In the genomic region with DNA sequence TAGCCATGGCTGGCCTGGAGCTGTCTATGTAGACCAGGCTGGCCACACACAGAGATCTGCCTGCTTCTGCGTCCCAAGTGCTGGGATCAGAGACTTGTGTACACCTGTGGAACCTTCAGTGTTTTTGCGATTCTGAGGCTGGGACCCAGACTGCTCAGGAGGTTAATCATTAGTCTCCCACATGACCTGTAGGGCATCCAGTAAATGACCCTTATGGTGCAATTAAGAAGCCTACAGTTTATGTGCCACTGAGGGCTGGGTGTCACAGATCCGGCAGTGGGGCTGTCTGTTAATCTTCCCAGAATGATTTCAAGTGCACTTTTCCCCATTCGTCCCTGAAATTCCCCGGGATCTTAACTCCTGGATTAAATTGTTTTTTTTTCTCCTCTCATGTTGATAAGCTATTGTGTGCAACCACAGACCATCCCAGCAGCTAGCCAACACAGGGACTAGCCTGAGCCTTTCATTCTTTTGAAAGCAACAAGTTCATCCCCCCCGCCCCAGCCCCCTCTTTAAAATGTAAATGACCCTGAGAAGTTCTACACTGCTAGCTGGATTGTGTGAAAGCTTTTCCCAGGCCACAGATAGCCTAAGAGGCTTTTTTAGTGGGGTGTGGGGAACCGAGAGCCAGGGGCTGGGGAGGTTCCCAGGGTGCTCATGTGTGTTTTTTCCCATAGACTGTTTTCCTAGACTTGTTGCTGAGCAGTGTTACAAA, we compare ENCODE assay signal across 17 mouse cellular contexts. TPM values are rescaled to one million over a fixed set of nuclear protein-coding genes. Genes with fewer than 3 reads are reported as not detected.
DNase-seq lines count a peak whose midpoint lies in the region; ATAC-seq lines count a peak whose summit lies in the region.
"Had no signal": no experiment of that assay in that cellular context is flagged by ENCODE, and none has a peak within 500 bp of the region (broad histone marks: within the 10 kb centered on the region; RNA-seq: fewer than 3 reads in every experiment).

No protein-coding gene starts in this region.

- peak overlapping the region; percentile 19; the same call in 1 of the 2 replicates for H3K27ac ChIP-seq in forebrain, embryonic 11.5 days (ENCODE audit: low read depth, low read length)
- no peak overlapping the region for H3K27ac ChIP-seq in forebrain, embryonic 16.5 days (ENCODE audit: low read length)
- peak overlapping the region; percentile 84 for H3K27ac ChIP-seq in midbrain, embryonic 10.5 days (replicated peaks)
- H3K27ac ChIP-seq in midbrain, embryonic 16.5 days (ENCODE audit: low read length) = no peak overlapping the region
- H3K27ac ChIP-seq in liver, embryonic 12.5 days = 0 out of 2 replicates have a peak overlapping the region, but pooled peaks have one; percentile 6
- H3K27ac ChIP-seq in limb, embryonic 10.5 days = no peak overlapping the region
- H3K27ac ChIP-seq: embryonic facial prominence, embryonic 15.5 days; heart, adult 2 months; limb, embryonic 13.5 days; neural tube, embryonic 12.5 days had no signal

- DNase-seq in forebrain, embryonic 11.5 days (ENCODE audit: low spot score) = no peak
- peak; percentile 61 for DNase-seq in midbrain, embryonic 10.5 days (ENCODE audit: low spot score)
- DNase-seq in limb, embryonic 10.5 days (ENCODE audit: low spot score) = no peak
- no peak for DNase-seq in left cerebral cortex, adult 18-20 months (ENCODE audit: low spot score in 2 of 2)
- no peak for DNase-seq in urinary bladder, postnatal 36 days (ENCODE audit: low spot score in 2 of 2)
- DNase-seq: cerebellum, adult 11 months; cerebellum, postnatal 36 days; heart, adult 2 months; heart, postnatal 14 days; lung, postnatal 10 days; thymus, postnatal 14 days had no signal

- H3K4me2 ChIP-seq in forebrain, embryonic 11.5 days (ENCODE audit: low read depth, low read length, severe bottlenecking) = no peak overlapping the region
- H3K4me2 ChIP-seq in forebrain, embryonic 16.5 days (ENCODE audit: low read length) = no peak overlapping the region
- no peak overlapping the region for H3K4me2 ChIP-seq in midbrain, embryonic 16.5 days (ENCODE audit: low read length)
- no peak overlapping the region for H3K4me2 ChIP-seq in liver, embryonic 12.5 days
- H3K4me2 ChIP-seq: embryonic facial prominence, embryonic 15.5 days; limb, embryonic 13.5 days; neural tube, embryonic 12.5 days had no signal

- peaks cover 26% of the 10 kb centered on the region for H3K27me3 ChIP-seq in forebrain, embryonic 11.5 days (ENCODE audit: control insufficient read depth, insufficient read depth, low read length)
- H3K27me3 ChIP-seq in forebrain, embryonic 16.5 days (replicated peaks; ENCODE audit: control insufficient read depth, insufficient read depth, low read length) = peaks cover 21% of the 10 kb centered on the region
- H3K27me3 ChIP-seq in midbrain, embryonic 10.5 days (ENCODE audit: low read depth, poor library complexity, severe bottlenecking) = peaks cover 41% of the 10 kb centered on the region
- H3K27me3 ChIP-seq in midbrain, embryonic 16.5 days (ENCODE audit: control insufficient read depth, insufficient read depth, low read depth, low read length) = peaks cover 16% of the 10 kb centered on the region
- H3K27me3 ChIP-seq in liver, embryonic 12.5 days (replicated peaks) = peaks cover 52% of the 10 kb centered on the region
- peaks cover 49% of the 10 kb centered on the region for H3K27me3 ChIP-seq in limb, embryonic 10.5 days (ENCODE audit: low read depth, poor library complexity, severe bottlenecking)

- H3K9ac ChIP-seq in forebrain, embryonic 11.5 days (ENCODE audit: low read length) = no peak overlapping the region
- no peak overlapping the region for H3K9ac ChIP-seq in forebrain, embryonic 16.5 days (replicated peaks; ENCODE audit: low read depth, low read length)
- no peak overlapping the region for H3K9ac ChIP-seq in midbrain, embryonic 16.5 days (ENCODE audit: low read depth, low read length)
- no peak overlapping the region for H3K9ac ChIP-seq in liver, embryonic 12.5 days
- H3K9ac ChIP-seq: embryonic facial prominence, embryonic 15.5 days; limb, embryonic 13.5 days; neural tube, embryonic 12.5 days had no signal

- peaks cover 14% of the 10 kb centered on the region; the same call in 1 of the 2 replicates for H3K4me1 ChIP-seq in forebrain, embryonic 11.5 days (replicated peaks; ENCODE audit: control insufficient read depth, insufficient read depth, low read length)
- H3K4me1 ChIP-seq in forebrain, embryonic 16.5 days (replicated peaks; ENCODE audit: control insufficient read depth, insufficient read depth, low read length) = peaks cover 14% of the 10 kb centered on the region
- H3K4me1 ChIP-seq in midbrain, embryonic 10.5 days = peaks cover 52% of the 10 kb centered on the region
- H3K4me1 ChIP-seq in midbrain, embryonic 16.5 days (ENCODE audit: control insufficient read depth, insufficient read depth, low read length) = peaks cover 12% of the 10 kb centered on the region
- H3K4me1 ChIP-seq in liver, embryonic 12.5 days = peaks cover 10% of the 10 kb centered on the region; the same call in 1 of the 2 replicates
- peaks cover 16% of the 10 kb centered on the region for H3K4me1 ChIP-seq in limb, embryonic 10.5 days

- H3K4me3 ChIP-seq in forebrain, embryonic 11.5 days (ENCODE audit: low read depth, low read length) = no peak overlapping the region
- no peak overlapping the region for H3K4me3 ChIP-seq in forebrain, embryonic 16.5 days (replicated peaks; ENCODE audit: low read length)
- H3K4me3 ChIP-seq in midbrain, embryonic 10.5 days = no peak overlapping the region
- no peak overlapping the region for H3K4me3 ChIP-seq in midbrain, embryonic 16.5 days (ENCODE audit: low read depth, low read length)
- H3K4me3 ChIP-seq in liver, embryonic 12.5 days = no peak overlapping the region
- no peak overlapping the region for H3K4me3 ChIP-seq in limb, embryonic 10.5 days
- H3K4me3 ChIP-seq: embryonic facial prominence, embryonic 15.5 days; heart, adult 2 months; limb, embryonic 13.5 days; neural tube, embryonic 12.5 days had no signal

- 20% methylated on average over 7 of the region's 7 CpGs for WGBS in forebrain, embryonic 11.5 days
- WGBS in forebrain, embryonic 16.5 days = 21% methylated on average over 7 of the region's 7 CpGs
- WGBS in midbrain, embryonic 10.5 days = 25% methylated on average over 7 of the region's 7 CpGs
- 22% methylated on average over 7 of the region's 7 CpGs for WGBS in midbrain, embryonic 16.5 days
- 30% methylated on average over 7 of the region's 7 CpGs for WGBS in liver, embryonic 12.5 days (ENCODE audit: insufficient replicate concordance)
- WGBS in limb, embryonic 10.5 days = 31% methylated on average over 7 of the region's 7 CpGs

- peak; percentile 68 for ATAC-seq in forebrain, embryonic 11.5 days (replicated peaks; ENCODE audit: low FRiP score)
- no peak for ATAC-seq in forebrain, embryonic 16.5 days
- no peak for ATAC-seq in midbrain, embryonic 16.5 days
- ATAC-seq in liver, embryonic 12.5 days = no peak; the same call in 1 of the 2 replicates

- no peaks in the 10 kb centered on the region for H3K9me3 ChIP-seq in forebrain, embryonic 11.5 days (ENCODE audit: control insufficient read depth, low read length)
- H3K9me3 ChIP-seq in forebrain, embryonic 16.5 days (ENCODE audit: control insufficient read depth, low read length) = no peaks in the 10 kb centered on the region
- no peaks in the 10 kb centered on the region for H3K9me3 ChIP-seq in midbrain, embryonic 10.5 days (replicated peaks)
- no peaks in the 10 kb centered on the region for H3K9me3 ChIP-seq in midbrain, embryonic 16.5 days (replicated peaks; ENCODE audit: control insufficient read depth, low read length, poor library complexity, severe bottlenecking)
- H3K9me3 ChIP-seq in liver, embryonic 12.5 days (replicated peaks) = no peaks in the 10 kb centered on the region
- no peaks in the 10 kb centered on the region for H3K9me3 ChIP-seq in limb, embryonic 10.5 days (replicated peaks)
- H3K9me3 ChIP-seq: embryonic facial prominence, embryonic 15.5 days; limb, embryonic 13.5 days; neural tube, embryonic 12.5 days had no signal

- H3K36me3 ChIP-seq in forebrain, embryonic 11.5 days (ENCODE audit: control insufficient read depth, insufficient read depth, low read length) = no peaks in the 10 kb centered on the region
- H3K36me3 ChIP-seq in forebrain, embryonic 16.5 days (ENCODE audit: control insufficient read depth, insufficient read depth) = no peaks in the 10 kb centered on the region
- no peaks in the 10 kb centered on the region for H3K36me3 ChIP-seq in midbrain, embryonic 10.5 days
- no peaks in the 10 kb centered on the region for H3K36me3 ChIP-seq in midbrain, embryonic 16.5 days (ENCODE audit: control insufficient read depth, insufficient read depth, low read length)
- no peaks in the 10 kb centered on the region for H3K36me3 ChIP-seq in liver, embryonic 12.5 days
- no peaks in the 10 kb centered on the region for H3K36me3 ChIP-seq in limb, embryonic 10.5 days
- H3K36me3 ChIP-seq: embryonic facial prominence, embryonic 15.5 days; limb, embryonic 13.5 days; neural tube, embryonic 12.5 days had no signal

RNA-seq across cellular contexts. Expression of gene Cdh1, which starts 3.7 kb away (rescaled TPM):
- polyA plus RNA-seq in forebrain, embryonic 11.5 days (2014; fragmentation: Nextera tagmentation; extraction: Ambion mirVana) = 5.1 and 5.7 TPM in 2 replicates
- polyA plus RNA-seq in forebrain, embryonic 16.5 days (2015; fragmentation: Nextera tagmentation; extraction: Ambion mirVana) = 3.0 and 4.2 TPM in 2 replicates
- 8.2 and 8.7 TPM in 2 replicates for polyA plus RNA-seq in midbrain, embryonic 10.5 days (2016; fragmentation: Nextera tagmentation; extraction: Ambion mirVana)
- 3.8 and 4.1 TPM in 2 replicates for polyA plus RNA-seq in midbrain, embryonic 16.5 days (2015; fragmentation: Nextera tagmentation; extraction: Ambion mirVana)
- 10.7 and 11.4 TPM in 2 replicates for polyA plus RNA-seq in liver, embryonic 12.5 days (2016; fragmentation: Nextera tagmentation; extraction: Ambion mirVana)
- polyA plus RNA-seq in limb, embryonic 10.5 days (2016; fragmentation: Nextera tagmentation; extraction: Ambion mirVana) = 15.4 and 16.4 TPM in 2 replicates
- total RNA-seq in left cerebral cortex, adult 18-20 months (2021) = 1 to 10 TPM; 2.2 to 2.8 TPM
- total RNA-seq: heart, adult 2 months had no signal

RNA-seq across cellular contexts. Expression of gene Gm10073, which starts 26.2 kb away (rescaled TPM):
- 3.8 and 5.9 TPM in 2 replicates for polyA plus RNA-seq in forebrain, embryonic 11.5 days (2014; fragmentation: Nextera tagmentation; extraction: Ambion mirVana)
- polyA plus RNA-seq in forebrain, embryonic 16.5 days (2015; fragmentation: Nextera tagmentation; extraction: Ambion mirVana) = 7.9 and 9.2 TPM in 2 replicates
- polyA plus RNA-seq in midbrain, embryonic 10.5 days (2016; fragmentation: Nextera tagmentation; extraction: Ambion mirVana) = 5.7 and 7.1 TPM in 2 replicates
- 5.9 and 6.8 TPM in 2 replicates for polyA plus RNA-seq in midbrain, embryonic 16.5 days (2015; fragmentation: Nextera tagmentation; extraction: Ambion mirVana)
- polyA plus RNA-seq in liver, embryonic 12.5 days (2016; fragmentation: Nextera tagmentation; extraction: Ambion mirVana) = 4.0 and 7.1 TPM in 2 replicates
- polyA plus RNA-seq in limb, embryonic 10.5 days (2016; fragmentation: Nextera tagmentation; extraction: Ambion mirVana) = 7.9 and 8.0 TPM in 2 replicates
- total RNA-seq in left cerebral cortex, adult 18-20 months (2021) = 10 to 100 TPM; 86.5 to 89.9 TPM

Comparison
In these comparisons a context has a peak if more than half of its experiments do, and no peak if none do; other contexts are left out.
1. H3K27ac ChIP-seq: peak in forebrain, embryonic 11.5 days (single experiment), midbrain, embryonic 10.5 days (single experiment) and liver, embryonic 12.5 days (single experiment); none in forebrain, embryonic 16.5 days (single experiment), midbrain, embryonic 16.5 days (single experiment) and limb, embryonic 10.5 days (single experiment).